Mouse (Mus musculus) testis, adult 2 months (tissue): Measurements from ENCODE around the gene Pde11a.

Experiments used
- CTCF ChIP-seq: fragments of 200-500 bp; IDR thresholded peaks from 2 replicates; pipeline ENCODE4 v1.5.1; 2012; ENCODE audit warnings: low read depth, mild to moderate bottlenecking, inconsistent platforms, low read length, moderate library complexity; ENCODE audit not compliant: control insufficient read depth, insufficient read depth, insufficient replicate concordance
- POLR2A ChIP-seq: fragments of 200-500 bp; IDR thresholded peaks from 2 replicates; pipeline ENCODE4 v1.6.1; 2012; ENCODE audit warnings: low read depth, mild to moderate bottlenecking, inconsistent platforms, low read length, moderate library complexity; ENCODE audit not compliant: control insufficient read depth

- TF ChIP-seq CTCF = no peak
- no peak for TF ChIP-seq POLR2A
Observed at GRCm38 (mm10) chr2:76040116-76040515, 298.5 kb downstream of the Pde11a start.
